Mouse (Mus musculus): ENCODE data around the gene Pstpip1. TPM values are rescaled to one million over a fixed set of nuclear protein-coding genes. Genes with fewer than 3 reads are reported as not detected.

The Pstpip1 gene
- 1.3 and 8.9 TPM in 2 replicates for total RNA-seq (2021)
- long read RNA-seq, experiment 1, partial matches to known transcripts = 1 of 1 reads
- long read RNA-seq, experiment 1, other reads (novel, unspliced or antisense) = 0 of 1 reads
- long read RNA-seq, experiment 2, partial matches to known transcripts = 0 of 1 reads
- long read RNA-seq, experiment 2, other reads (novel, unspliced or antisense) = 0 of 1 reads

- peak; percentile 88 for DNase-seq
These were observed at the start of gene Pstpip1 for GRCm38 (mm10) chr9:56089778-56090520. TSS of gene Pstpip1 (plus strand) at chr9:56089962.

GRCm38 (mm10) chr9:56041372-56042180 is 48.2 kb upstream of the Pstpip1 start, which contains the start of gene Rcn2:
TSS of gene Rcn2 (plus strand) at chr9:56041845.
- DNase-seq = peak; percentile 97

GRCm38 (mm10) chr9:56042181-56042621 is 47.6 kb upstream of the Pstpip1 start:
- no peak for DNase-seq

GRCm38 (mm10) chr9:56053796-56054195 is 36.0 kb upstream of the Pstpip1 start:
- DNase-seq = no peak

GRCm38 (mm10) chr9:56056147-56056546 is 33.6 kb upstream of the Pstpip1 start:
- DNase-seq = no peak

GRCm38 (mm10) chr9:56062336-56062735 is 27.4 kb upstream of the Pstpip1 start:
- DNase-seq = no peak

GRCm38 (mm10) chr9:56065011-56065410 is 24.8 kb upstream of the Pstpip1 start:
- peak; percentile 21 for DNase-seq

GRCm38 (mm10) chr9:56067964-56068363 is 21.8 kb upstream of the Pstpip1 start:
- DNase-seq = no peak

GRCm38 (mm10) chr9:56068630-56069029 is 21.1 kb upstream of the Pstpip1 start:
- DNase-seq = no peak

GRCm38 (mm10) chr9:56072861-56073260 is 16.9 kb upstream of the Pstpip1 start:
- no peak for DNase-seq

- no peak for DNase-seq
These were observed 14.9 kb upstream of the Pstpip1 start for GRCm38 (mm10) chr9:56074863-56075262.

- DNase-seq = peak; percentile 86
These were observed 14.5 kb upstream of the Pstpip1 start for GRCm38 (mm10) chr9:56075264-56075663.

GRCm38 (mm10) chr9:56075901-56076620 is 13.7 kb upstream of the Pstpip1 start:
- DNase-seq = peak; percentile 20

- no peak for DNase-seq
These were observed 10.2 kb upstream of the Pstpip1 start for GRCm38 (mm10) chr9:56079587-56079986.

- DNase-seq = no peak
These were observed 3.2 kb upstream of the Pstpip1 start for GRCm38 (mm10) chr9:56086524-56086923.

- no peak for DNase-seq
These were observed 924 bp downstream of the Pstpip1 start for GRCm38 (mm10) chr9:56090546-56091225.

- DNase-seq = peak; percentile 23
These were observed 2.3 kb downstream of the Pstpip1 start for GRCm38 (mm10) chr9:56092102-56092501.

GRCm38 (mm10) chr9:56097584-56098298 is 8.0 kb downstream of the Pstpip1 start:
- DNase-seq = no peak

GRCm38 (mm10) chr9:56100041-56100522 is 10.3 kb downstream of the Pstpip1 start:
- DNase-seq = no peak

- no peak for DNase-seq
These were observed 11.3 kb downstream of the Pstpip1 start for GRCm38 (mm10) chr9:56101022-56101421.

- DNase-seq = no peak
These were observed 15.2 kb downstream of the Pstpip1 start for GRCm38 (mm10) chr9:56104921-56105320.
